Mouse (Mus musculus) left cerebral cortex, adult 6 months (tissue): Measurements from ENCODE around the gene Zzz3. TPM values are rescaled to one million over a fixed set of nuclear protein-coding genes. Genes with fewer than 3 reads are reported as not detected.

Source experiments
- long read RNA-seq, 2 experiments: library from polyadenylated mRNA; unstranded; transcript quantifications; one replicate each; pipeline ENCODE4 v2.0.0; 2019 to 2020
- polyA plus RNA-seq: library from polyadenylated mRNA; unstranded; fragments of <200 nt; fragmentation: Nextera tagmentation; gene quantifications from 2 replicates; pipeline ENCODE4 v1.2.3, GENCODE M21; 2021

Zzz3 gene
- polyA plus RNA-seq, result 6.6 and 11.1 TPM in 2 replicates
- long read RNA-seq, experiment 1, full-length matches to known transcripts, result 26 of 49 reads
- long read RNA-seq, experiment 1, partial matches to known transcripts, result 11 of 49 reads
- long read RNA-seq, experiment 1, other reads (novel, unspliced or antisense), result 12 of 49 reads
- long read RNA-seq, experiment 2, full-length matches to known transcripts, result 1 of 17 reads
- long read RNA-seq, experiment 2, partial matches to known transcripts, result 5 of 17 reads
- long read RNA-seq, experiment 2, other reads (novel, unspliced or antisense), result 11 of 17 reads

GRCm38 (mm10) chr3:152395350-152396277, at the start of gene Zzz3:
Gene Zzz3, plus strand, starts transcription at chr3:152395473.

GRCm38 (mm10) chr3:152345732-152346632, 49.3 kb upstream of the Zzz3 start, which contains the start of gene Usp33:
Gene Usp33, plus strand, starts transcription at chr3:152346478.

Other genes with a start within 250 kb of the Zzz3 start
- gene Gipc2, start 229.2 kb upstream of the Zzz3 start, polyA plus RNA-seq, result 6.1 and 7.7 TPM in 2 replicates
- 42.6 and 44.9 TPM in 2 replicates for gene Dnajb4, start 185.2 kb upstream of the Zzz3 start, polyA plus RNA-seq
- gene Fubp1, start 185.1 kb upstream of the Zzz3 start, polyA plus RNA-seq, result 60.0 and 71.1 TPM in 2 replicates
- 5.5 and 5.8 TPM in 2 replicates for gene Nexn, start 129.1 kb upstream of the Zzz3 start, polyA plus RNA-seq
- gene Miga1, start 55.1 kb upstream of the Zzz3 start, polyA plus RNA-seq, result 10.3 and 18.5 TPM in 2 replicates
- 62.5 and 69.5 TPM in 2 replicates for gene Usp33, start 49.0 kb upstream of the Zzz3 start, polyA plus RNA-seq